Mouse (Mus musculus) CH12.LX (cell line): Measurements from ENCODE around the gene Trcg1. TPM values are rescaled to one million over a fixed set of nuclear protein-coding genes. Genes with fewer than 3 reads are reported as not detected.

Source experiments
- DNase-seq: peaks from one replicate; pipeline ENCODE4 v3.0.0-alpha.2; 2013; ENCODE audit errors: extremely low read depth
- H3K27ac ChIP-seq: 2 replicates; pipeline ENCODE4 v1.5.1; 2012; ENCODE audit warnings: low read depth, mild to moderate bottlenecking, control low read depth, moderate library complexity; ENCODE audit not compliant: insufficient read depth
- H3K27me3 ChIP-seq: replicated peaks from 2 replicates; pipeline ENCODE3; 2012; ENCODE audit warnings: inconsistent platforms
- H3K36me3 ChIP-seq, 2 experiments: replicated peaks in 1 of 2; 2 replicates each; pipeline versions ENCODE3 to v1.6.1; 2012; ENCODE audit warnings: inconsistent platforms in 1 of 2, low read length in 1 of 2, mild to moderate bottlenecking in 1 of 2, mixed read lengths in 1 of 2, moderate library complexity in 1 of 2; ENCODE audit not compliant: control insufficient read depth in 1 of 2, insufficient read depth in 1 of 2
- H3K4me1 ChIP-seq, 2 experiments: 2 replicates each; pipeline ENCODE4 v1.6.1; 2012; ENCODE audit warnings: inconsistent platforms in 1 of 2, moderate library complexity in 1 of 2; ENCODE audit not compliant: insufficient read depth in 2 of 2, control insufficient read depth in 1 of 2
- H3K4me2 ChIP-seq: 2 replicates; pipeline ENCODE4 v1.6.1; 2012; ENCODE audit warnings: low read depth, mild to moderate bottlenecking, control low read depth; ENCODE audit not compliant: poor library complexity, insufficient read depth, severe bottlenecking
- H3K4me3 ChIP-seq, 3 experiments: fragments of 150-350 bp in 1 of 3; sonication (generic) in 1 of 3; replicated peaks in 1 of 3; 2 replicates each; pipeline versions ENCODE3 to v1.5.1; 2011 to 2012; ENCODE audit warnings: low read depth in 2 of 3, low read length in 2 of 3, mild to moderate bottlenecking in 2 of 3, moderate library complexity in 2 of 3, control low read depth in 1 of 3, improper control_type of control experiment in 1 of 3, inconsistent platforms in 1 of 3, mixed read lengths in 1 of 3; ENCODE audit not compliant: poor library complexity in 1 of 3
- H3K79me2 ChIP-seq: replicated peaks from 2 replicates; pipeline ENCODE4 v1.6.1; 2012; ENCODE audit warnings: mild to moderate bottlenecking, moderate library complexity; ENCODE audit not compliant: control insufficient read depth, poor library complexity, insufficient read depth, severe bottlenecking; ENCODE audit errors: extremely low read depth
- H3K9ac ChIP-seq: 2 replicates; pipeline ENCODE4 v1.6.1; 2012; ENCODE audit warnings: low read depth, mild to moderate bottlenecking, control low read depth, moderate library complexity; ENCODE audit not compliant: insufficient read depth
- H3K9me3 ChIP-seq: replicated peaks from 2 replicates; pipeline ENCODE3; 2012; ENCODE audit warnings: low read length, inconsistent platforms, mixed read lengths
- E2F4 ChIP-seq: IDR thresholded peaks from 2 replicates; pipeline ENCODE4 v1.6.1; 2011; ENCODE audit warnings: low read depth, low read length, improper control_type of control experiment; ENCODE audit not compliant: insufficient replicate concordance
- HCFC1 ChIP-seq: IDR thresholded peaks from 2 replicates; pipeline ENCODE4 v1.6.1; 2012; ENCODE audit warnings: low read depth, mild to moderate bottlenecking, inconsistent platforms, low read length, improper control_type of control experiment
- IRF4 ChIP-seq: IDR thresholded peaks from 2 replicates; pipeline ENCODE4 v1.6.1; 2014; ENCODE audit warnings: low read depth, mild to moderate bottlenecking, inconsistent platforms, low read length, improper control_type of control experiment
- JUND ChIP-seq: conservative IDR thresholded peaks from 2 replicates; pipeline ENCODE4 v1.6.1; 2011; ENCODE audit warnings: low read depth, low read length, improper control_type of control experiment
- KAT2A ChIP-seq: IDR thresholded peaks from 2 replicates; pipeline ENCODE4 v1.6.1; 2012; ENCODE audit warnings: low read length, improper control_type of control experiment, inconsistent platforms; ENCODE audit not compliant: insufficient replicate concordance
- MAFK ChIP-seq: IDR thresholded peaks from 2 replicates; pipeline ENCODE4 v1.6.1; 2011; ENCODE audit warnings: low read length, improper control_type of control experiment; ENCODE audit not compliant: insufficient replicate concordance
- MAZ ChIP-seq: IDR thresholded peaks from 2 replicates; pipeline ENCODE4 v1.6.1; 2012; ENCODE audit warnings: low read depth, mild to moderate bottlenecking, inconsistent platforms, low read length, improper control_type of control experiment, moderate library complexity
- MEF2A ChIP-seq: IDR thresholded peaks from 2 replicates; pipeline ENCODE4 v1.6.1; 2014; ENCODE audit warnings: low read depth, mild to moderate bottlenecking, inconsistent platforms, low read length, improper control_type of control experiment, borderline replicate concordance
- POLR2A ChIP-seq: IDR thresholded peaks from 2 replicates; pipeline ENCODE4 v1.6.1; 2011; ENCODE audit warnings: low read depth, mild to moderate bottlenecking, improper control_type of control experiment, low read length
- POLR2AphosphoS2 ChIP-seq: IDR thresholded peaks from 2 replicates; pipeline ENCODE4 v1.6.1; 2011; ENCODE audit warnings: low read depth, low read length, improper control_type of control experiment
- RAD21 ChIP-seq: IDR thresholded peaks from 2 replicates; pipeline ENCODE4 v1.6.1; 2011; ENCODE audit warnings: low read depth, mild to moderate bottlenecking, low read length, improper control_type of control experiment, moderate library complexity
- SMC3 ChIP-seq: IDR thresholded peaks from 2 replicates; pipeline ENCODE4 v1.6.1; 2011; ENCODE audit warnings: low read depth, low read length, improper control_type of control experiment
- TBP ChIP-seq: conservative IDR thresholded peaks from 2 replicates; pipeline ENCODE4 v1.6.1; 2011; ENCODE audit warnings: low read depth, low read length, improper control_type of control experiment
- USF1 ChIP-seq: IDR thresholded peaks from 2 replicates; pipeline ENCODE4 v1.6.1; 2014; ENCODE audit warnings: low read depth, mild to moderate bottlenecking, inconsistent platforms, low read length, improper control_type of control experiment
- USF2 ChIP-seq: conservative IDR thresholded peaks from 2 replicates; pipeline ENCODE4 v1.6.1; 2011; ENCODE audit warnings: low read depth, low read length, improper control_type of control experiment
- ZKSCAN1 ChIP-seq: IDR thresholded peaks from 2 replicates; pipeline ENCODE4 v1.6.1; 2012; ENCODE audit warnings: low read depth, inconsistent platforms, low read length, improper control_type of control experiment, borderline replicate concordance
- dilution Hi-C: fragments of 300-500 bp; cut with MboI; formaldehyde crosslinking; loops from 2 replicates; pipeline ENCODE4 v1.14.3; 2020; ENCODE audit warnings: low sequenced_read_pairs; ENCODE audit not compliant: extremely low pct_unique_long_range_greater_than_20kb, extremely low pct_ligation_motif_present
- in situ Hi-C: fragments of 300-500 bp; cut with MboI; formaldehyde crosslinking; loops from 3 replicates; pipeline ENCODE4 v1.14.3; 2019; ENCODE audit warnings: low sequenced_read_pairs, low pct_ligation_motif_present, low pct_unique_long_range_greater_than_20kb, mixed read lengths
- polyA plus RNA-seq: library from polyadenylated mRNA; unstranded; fragments of >175 nt; gene quantifications from 2 replicates; pipeline ENCODE4 v1.2.1, GENCODE M21; 2012; ENCODE audit warnings: low read depth; ENCODE audit not compliant: insufficient read length
- total RNA-seq, 2 experiments: library from RNA; depleted of rRNA; stranded (reverse); fragments of 300-350 nt in 1 of 2; fragments of >200 nt in 1 of 2; gene quantifications; 2 replicates each; pipeline ENCODE4 v1.2.3; 2012 to 2014

Gene Trcg1
- total and polyA plus RNA-seq, 3 experiments = not detected

DNA sequence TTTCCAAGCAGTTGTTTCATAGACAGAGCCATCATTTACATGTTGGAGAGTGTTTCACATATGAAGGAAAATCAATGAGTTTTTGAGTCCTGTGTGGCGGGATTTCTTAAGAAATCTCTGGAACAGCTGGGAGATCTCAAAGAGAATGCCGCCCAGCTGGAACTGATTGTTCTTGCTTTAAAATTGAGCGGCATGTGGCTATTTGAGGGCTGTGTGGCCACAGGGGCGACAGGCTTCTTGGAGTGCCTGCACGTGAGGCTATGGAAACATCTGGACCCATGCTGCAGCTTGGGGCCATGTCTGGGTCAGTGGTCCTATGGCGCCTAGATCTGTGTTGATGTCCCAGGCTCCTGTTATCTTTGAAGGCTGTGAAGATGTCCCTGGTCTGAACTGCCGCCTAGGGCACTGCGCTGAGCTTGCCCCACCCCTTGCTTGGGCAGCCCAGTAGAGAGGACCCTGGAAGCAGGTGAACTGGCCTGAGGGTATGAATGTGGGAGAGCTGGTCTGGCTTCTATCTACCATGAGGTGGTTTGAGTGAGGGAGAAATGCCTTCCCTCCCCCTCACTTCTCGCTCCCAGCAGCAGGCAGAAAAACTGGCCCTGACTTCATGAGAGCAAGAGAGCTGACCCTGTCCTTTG is 6.1 kb upstream of the Trcg1 start:
- Histone ChIP-seq H3K27me3 (peaks cover 3% of the 10 kb centered on the region), H3K4me2 (no peak overlapping the region), H3K9ac (no peak overlapping the region), H3K79me2 (no peaks in the 10 kb centered on the region), H3K36me3 (no peaks in the 10 kb centered on the region), H3K4me3 (no peak overlapping the region), H3K4me1 (peaks cover 3 to 10% of the 10 kb centered on the region in 2 experiments; a peak in 3 of 4 replicates), H3K9me3 (no peaks in the 10 kb centered on the region), H3K27ac (no peak overlapping the region)
- no peak for TF ChIP-seq IRF4
- TF ChIP-seq MAFK = no peak
- no peak for TF ChIP-seq USF1
- no peak for TF ChIP-seq MAZ
- TF ChIP-seq JUND = no peak
- TF ChIP-seq POLR2A = no peak
- TF ChIP-seq RAD21 = no peak
- TF ChIP-seq POLR2AphosphoS2 = no peak
- TF ChIP-seq ZKSCAN1 = no peak
- TF ChIP-seq E2F4 = no peak
- no peak for TF ChIP-seq USF2
- TF ChIP-seq HCFC1 = no peak
- no peak for TF ChIP-seq KAT2A
- DNase-seq = no peak
- in situ Hi-C loops (no loop called here), dilution Hi-C loops (no loop called here)

DNA sequence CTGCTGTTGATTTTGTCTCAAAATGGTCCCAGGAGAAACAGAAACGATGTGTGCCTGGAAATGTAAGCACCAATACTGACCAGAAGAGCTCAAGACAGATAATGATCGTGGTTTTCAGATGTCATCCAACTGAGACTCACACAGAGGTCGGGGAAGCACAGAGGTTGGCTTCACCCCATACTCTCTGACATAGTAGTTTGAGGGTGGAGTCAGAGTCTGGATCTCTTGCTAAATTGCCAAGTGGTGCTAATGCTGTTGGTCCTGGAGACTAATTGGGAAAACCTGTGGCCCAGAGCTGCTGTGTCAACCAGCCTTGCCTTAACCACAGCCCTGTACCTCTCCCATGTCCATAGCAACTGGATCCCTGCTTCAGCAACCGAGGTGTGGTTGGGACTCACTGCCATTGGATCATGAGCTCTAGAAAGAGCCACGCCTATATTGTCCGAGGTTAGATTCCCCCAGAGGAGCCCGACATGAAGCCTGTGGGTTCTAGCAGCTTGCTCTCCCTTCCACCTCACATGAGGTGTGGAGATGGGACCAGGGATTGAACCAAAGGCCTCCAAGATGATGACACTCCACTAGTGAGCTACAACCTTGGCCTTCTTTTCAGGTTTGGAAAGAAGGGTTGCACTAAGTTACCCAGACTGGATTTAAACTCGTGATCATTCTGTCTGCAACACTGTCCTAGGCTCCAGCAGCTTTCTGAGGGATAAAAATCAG is 4.7 kb upstream of the Trcg1 start:
- no peak overlapping the region for H3K4me2 ChIP-seq
- peaks cover 3% of the 10 kb centered on the region for H3K27me3 ChIP-seq
- dilution Hi-C loops = no loop called here
- H3K27ac ChIP-seq = no peak overlapping the region
- H3K36me3 ChIP-seq = no peaks in the 10 kb centered on the region
- in situ Hi-C loops = no loop called here
- no peak for TF ChIP-seq POLR2AphosphoS2
- TF ChIP-seq MEF2A = no peak
- TF ChIP-seq USF1 = no peak
- TF ChIP-seq E2F4 = no peak
- no peak for TF ChIP-seq TBP
- TF ChIP-seq SMC3 = no peak
- H3K4me1 ChIP-seq = peaks cover 3 to 13% of the 10 kb centered on the region in 2 experiments; a peak in 3 of 4 replicates
- no peak overlapping the region for H3K4me3 ChIP-seq
- H3K9ac ChIP-seq = no peak overlapping the region
- DNase-seq = no peak
- H3K79me2 ChIP-seq = no peaks in the 10 kb centered on the region
- H3K9me3 ChIP-seq = no peaks in the 10 kb centered on the region
